Mouse (Mus musculus): Measurements from ENCODE around the gene Hcn3. TPM values are rescaled to one million over a fixed set of nuclear protein-coding genes. Genes with fewer than 3 reads are reported as not detected.
A peak's percentile ranks its signal among the peaks of the same experiment; 100 is the strongest.

Gene Hcn3
- total RNA-seq (2021) = under 1 TPM; 0.14 to 0.26 TPM
- long read RNA-seq, experiment 1 = 0 reads
- long read RNA-seq, experiment 2 = 0 reads

- DNase-seq (ENCODE audit: low spot score) = no peak
These were observed at the start of gene Hcn3 for GRCm38 (mm10) chr3:89159616-89160344. Gene Hcn3 (minus strand): TSS chr3:89160196.

- DNase-seq (ENCODE audit: low spot score) = no peak
These were observed 49.7 kb upstream of the Hcn3 start for GRCm38 (mm10) chr3:89209731-89210130.

GRCm38 (mm10) chr3:89208736-89209135, 48.7 kb upstream of the Hcn3 start:
- DNase-seq (ENCODE audit: low spot score) = no peak

- DNase-seq (ENCODE audit: low spot score) = no peak
These were observed 48.2 kb upstream of the Hcn3 start for GRCm38 (mm10) chr3:89208075-89208657.

GRCm38 (mm10) chr3:89206695-89207094, 46.7 kb upstream of the Hcn3 start:
- no peak for DNase-seq (ENCODE audit: low spot score)

- DNase-seq (ENCODE audit: low spot score) = no peak
These were observed 46.1 kb upstream of the Hcn3 start for GRCm38 (mm10) chr3:89206079-89206478.

GRCm38 (mm10) chr3:89203142-89203514, 43.1 kb upstream of the Hcn3 start:
- no peak for DNase-seq (ENCODE audit: low spot score)

- DNase-seq (ENCODE audit: low spot score) = peak; percentile 88
These were observed 42.5 kb upstream of the Hcn3 start, which contains the start of gene Gba for GRCm38 (mm10) chr3:89202253-89203141. Gene Gba (plus strand): TSS chr3:89202928.

GRCm38 (mm10) chr3:89199839-89200238, 39.8 kb upstream of the Hcn3 start:
- DNase-seq (ENCODE audit: low spot score) = no peak

GRCm38 (mm10) chr3:89195979-89196877, 36.2 kb upstream of the Hcn3 start:
- DNase-seq (ENCODE audit: low spot score) = peak; percentile 85

- no peak for DNase-seq (ENCODE audit: low spot score)
These were observed 33.9 kb upstream of the Hcn3 start for GRCm38 (mm10) chr3:89193853-89194252.

GRCm38 (mm10) chr3:89193351-89193750, 33.4 kb upstream of the Hcn3 start:
- no peak for DNase-seq (ENCODE audit: low spot score)

GRCm38 (mm10) chr3:89190436-89190835, 30.4 kb upstream of the Hcn3 start:
- DNase-seq (ENCODE audit: low spot score) = no peak

GRCm38 (mm10) chr3:89188478-89188875, 28.5 kb upstream of the Hcn3 start:
- DNase-seq (ENCODE audit: low spot score) = no peak

GRCm38 (mm10) chr3:89187690-89188477, 27.9 kb upstream of the Hcn3 start:
- no peak for DNase-seq (ENCODE audit: low spot score)

GRCm38 (mm10) chr3:89187197-89187596, 27.2 kb upstream of the Hcn3 start:
- no peak for DNase-seq (ENCODE audit: low spot score)

- no peak for DNase-seq (ENCODE audit: low spot score)
These were observed 23.9 kb upstream of the Hcn3 start for GRCm38 (mm10) chr3:89183959-89184315.

GRCm38 (mm10) chr3:89183058-89183958, 23.3 kb upstream of the Hcn3 start, which contains the start of gene Fam189b:
Gene Fam189b (plus strand): TSS chr3:89183143.
- DNase-seq (ENCODE audit: low spot score) = peak; percentile 86

- DNase-seq (ENCODE audit: low spot score) = no peak
These were observed 22.6 kb upstream of the Hcn3 start for GRCm38 (mm10) chr3:89182531-89183057.
